Mouse (Mus musculus) forebrain, embryonic 14.5 days (tissue): ENCODE measurements around the gene BC004004. TPM values are rescaled to one million over a fixed set of nuclear protein-coding genes. Genes with fewer than 3 reads are reported as not detected.

Source experiments
- ATAC-seq: fragments of 200-750 bp; cut with Nextera tagmentation; 2 replicates; pipeline ENCODE4 v1.8.0; 2017; ENCODE audit warnings: mild to moderate bottlenecking, moderate library complexity
- DNase-seq: peaks from one replicate; pipeline ENCODE4 v3.0.0-alpha.2; 2015; ENCODE audit warnings: low spot score
- H3K27ac ChIP-seq: fragments of 300-500 bp; sonication (generic); 2 replicates; pipeline ENCODE4 v1.5.1; 2014; ENCODE audit warnings: low read depth, mild to moderate bottlenecking, control low read depth, low read length, moderate library complexity
- H3K27me3 ChIP-seq: fragments of 300-500 bp; sonication (generic); replicated peaks from 2 replicates; pipeline ENCODE4 v1.6.1; 2014; ENCODE audit warnings: low read length, control low read depth, mixed read lengths; ENCODE audit not compliant: control insufficient read depth, insufficient read depth
- H3K36me3 ChIP-seq: fragments of 300-500 bp; sonication (generic); 2 replicates; pipeline ENCODE4 v1.6.1; 2014; ENCODE audit warnings: low read length, control low read depth; ENCODE audit not compliant: control insufficient read depth, insufficient read depth
- H3K4me1 ChIP-seq: fragments of 300-500 bp; sonication (generic); 2 replicates; pipeline ENCODE4 v1.6.1; 2014; ENCODE audit warnings: antibody characterized with exemption, low read length, control low read depth; ENCODE audit not compliant: control insufficient read depth, insufficient read depth
- H3K4me2 ChIP-seq: fragments of 300-500 bp; sonication (generic); 2 replicates; pipeline ENCODE4 v1.6.1; 2014; ENCODE audit warnings: mild to moderate bottlenecking, control low read depth, low read length
- H3K4me3 ChIP-seq: fragments of 300-500 bp; sonication (generic); 2 replicates; pipeline ENCODE4 v1.5.1; 2014; ENCODE audit warnings: low read depth, low read length, control low read depth
- H3K9ac ChIP-seq: fragments of 300-500 bp; sonication (generic); 2 replicates; pipeline ENCODE4 v1.6.1; 2014; ENCODE audit warnings: mild to moderate bottlenecking, low read length, control low read depth, moderate library complexity
- H3K9me3 ChIP-seq: fragments of 300-500 bp; sonication (generic); replicated peaks from 2 replicates; pipeline ENCODE4 v1.6.1; 2016; ENCODE audit warnings: low read length, control low read depth, mixed read lengths; ENCODE audit not compliant: control insufficient read depth
- WGBS: fragments of 180-500 bp; shearing (Covaris S2); extraction: QIAGEN DNeasy Blood & Tissue Kit; methylation state at CpG from one replicate; pipeline ENCODE4 v1.1.7; 2014; 5-methylcytosine and 5-hydroxymethylcytosine counted together
- polyA plus RNA-seq: library from polyadenylated mRNA; unstranded; fragments of >200 nt; fragmentation: Nextera tagmentation; extraction: Ambion mirVana; gene quantifications from 2 replicates; pipeline ENCODE4 v1.2.1, GENCODE M21; 2014

Gene BC004004
- polyA plus RNA-seq: 116 and 123 TPM in 2 replicates

DNA sequence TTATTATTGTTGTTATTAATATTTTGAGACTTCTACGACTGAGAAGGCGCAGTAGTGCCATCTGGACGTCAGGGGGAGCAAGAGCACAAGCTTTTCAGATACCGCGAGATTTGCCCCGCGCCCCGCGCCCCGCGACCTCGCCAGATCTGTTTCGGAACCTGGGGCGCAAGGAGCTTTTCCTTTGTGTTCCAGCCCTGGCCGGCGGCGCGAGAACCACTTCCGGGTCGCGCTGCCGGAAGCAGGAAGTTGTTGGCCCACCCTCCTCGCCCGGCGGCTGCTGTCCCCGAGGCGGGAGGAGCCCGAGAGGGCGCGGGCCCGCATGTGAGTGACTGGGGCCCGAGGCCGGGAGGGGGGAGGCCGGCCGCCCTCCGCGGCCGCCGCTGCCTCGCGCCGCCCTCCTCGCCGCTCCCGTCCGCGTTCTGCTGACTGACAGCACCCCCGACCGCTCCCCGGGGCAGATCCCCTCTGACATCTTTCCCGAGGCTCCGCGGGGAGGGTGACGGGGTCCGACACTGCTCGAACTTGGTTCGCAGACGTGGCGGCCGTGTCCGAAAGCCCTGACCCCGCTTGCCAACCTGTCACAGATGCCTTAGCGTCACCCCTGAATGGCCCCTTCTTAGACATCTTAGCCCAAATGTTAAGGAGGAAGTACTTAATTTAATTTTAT, at the start of gene BC004004:
BC004004 (plus strand) TSS at position 107 of the 667 bp plus-strand sequence.
- H3K9me3 ChIP-seq: no peaks in the 10 kb centered on the region
- peak within 1 kb of the TSS; percentile 80 for H3K4me2 ChIP-seq
- H3K4me3 ChIP-seq: peak within 1 kb of the TSS; percentile 89
- no peaks in the 10 kb centered on the region for H3K36me3 ChIP-seq
- H3K9ac ChIP-seq: peak within 1 kb of the TSS; percentile 92
- under 1% methylated on average over 54 of the region's 63 CpGs for WGBS
- no peaks in the 10 kb centered on the region for H3K27me3 ChIP-seq
- H3K27ac ChIP-seq: peak within 1 kb of the TSS; percentile 85
- ATAC-seq: peak; percentile 92
- H3K4me1 ChIP-seq: peaks cover 18% of the 10 kb centered on the region
- peak; percentile 97 for DNase-seq

DNA sequence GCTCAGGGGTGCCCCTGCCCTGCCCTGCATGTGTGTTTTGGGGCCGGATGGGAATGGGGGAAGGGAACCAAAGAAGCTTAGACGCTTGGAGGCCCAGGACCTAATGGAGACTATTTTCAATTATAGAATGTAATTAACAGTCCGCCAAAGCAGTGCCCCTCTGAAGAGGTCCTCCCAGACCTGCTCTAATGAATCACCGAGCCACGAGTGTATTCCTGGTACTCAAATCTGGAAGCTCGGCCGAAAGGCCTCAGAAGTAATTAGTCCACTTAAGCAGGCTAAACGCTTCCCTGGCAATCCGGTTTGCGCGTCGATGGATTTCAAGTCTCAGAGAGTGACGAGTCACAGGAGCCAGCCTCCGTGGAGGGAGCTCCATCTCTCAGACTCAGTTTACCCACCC, 48.0 kb upstream of the BC004004 start:
- WGBS: 12% methylated on average over 14 of the region's 14 CpGs
- no peak for DNase-seq

DNA sequence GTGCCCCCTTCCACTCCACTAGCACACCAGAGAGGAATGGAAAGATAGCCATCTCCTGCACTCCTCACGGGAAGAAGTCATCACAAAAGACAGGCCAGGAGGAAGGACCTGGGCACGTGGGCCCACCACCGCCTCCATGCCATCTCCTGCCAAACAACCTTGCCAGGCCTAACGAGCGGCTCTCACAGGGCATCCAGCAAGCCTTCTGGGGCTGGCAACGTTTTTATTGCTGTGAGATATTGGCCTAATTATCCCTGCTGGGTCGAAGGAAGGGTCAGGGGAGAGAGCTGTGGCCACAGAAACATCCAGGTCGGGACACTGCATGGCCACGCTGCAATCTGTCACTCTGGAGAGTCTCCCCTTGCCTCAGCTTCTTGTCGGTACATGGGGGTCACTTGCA, 37.5 kb upstream of the BC004004 start:
- Histone ChIP-seq H3K4me1 (no peaks in the 10 kb centered on the region), H3K9me3 (no peaks in the 10 kb centered on the region), H3K4me2 (no peak overlapping the region), H3K4me3 (no peak overlapping the region), H3K27me3 (no peaks in the 10 kb centered on the region), H3K27ac (no peak overlapping the region), H3K36me3 (no peaks in the 10 kb centered on the region), H3K9ac (no peak overlapping the region)
- DNase-seq (no peak), ATAC-seq (no peak)
- 66% methylated on average over 10 of the region's 10 CpGs for WGBS

More for the DNA sequence above, 48.0 kb upstream of the BC004004 start:
- Histone ChIP-seq H3K9me3 (no peaks in the 10 kb centered on the region), H3K4me1 (0 out of 2 replicates have a peak, but pooled peaks cover 5% of the 10 kb centered on the region), H3K4me2 (no peak overlapping the region), H3K4me3 (no peak overlapping the region), H3K27me3 (no peaks in the 10 kb centered on the region), H3K36me3 (no peaks in the 10 kb centered on the region), H3K9ac (no peak overlapping the region), H3K27ac (no peak overlapping the region)
- no peak for ATAC-seq

DNA sequence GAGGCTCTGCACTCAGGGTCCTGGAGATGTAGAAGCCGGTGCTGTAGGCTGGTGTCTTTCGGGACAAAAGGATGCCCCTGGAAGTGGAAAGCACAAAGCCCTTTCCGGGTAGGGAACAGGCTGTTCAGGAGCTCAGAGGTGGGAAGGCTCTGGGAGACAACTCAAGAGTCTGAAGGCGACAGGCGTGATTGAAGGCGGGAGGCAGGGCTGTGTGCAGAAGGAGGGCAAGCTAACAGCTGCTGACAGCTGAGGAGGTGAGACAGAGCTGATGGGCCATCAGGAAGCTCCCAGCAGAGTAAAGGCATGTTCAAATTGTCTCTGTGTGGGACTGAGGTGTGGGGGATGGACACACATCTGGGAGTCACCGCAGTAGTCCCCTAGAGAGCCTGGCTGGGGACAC, 32.5 kb upstream of the BC004004 start:
- no peaks in the 10 kb centered on the region for H3K9me3 ChIP-seq
- ATAC-seq: no peak
- peaks cover 9% of the 10 kb centered on the region; the same call in 1 of the 2 replicates for H3K4me1 ChIP-seq
- H3K27me3 ChIP-seq: 0 out of 2 replicates have a peak, but pooled peaks cover 9% of the 10 kb centered on the region
- DNase-seq: no peak
- H3K4me3 ChIP-seq: no peak overlapping the region
- H3K9ac ChIP-seq: no peak overlapping the region
- no peaks in the 10 kb centered on the region for H3K36me3 ChIP-seq
- 76% methylated on average over 7 of the region's 7 CpGs for WGBS
- no peak overlapping the region for H3K27ac ChIP-seq
- H3K4me2 ChIP-seq: no peak overlapping the region

DNA sequence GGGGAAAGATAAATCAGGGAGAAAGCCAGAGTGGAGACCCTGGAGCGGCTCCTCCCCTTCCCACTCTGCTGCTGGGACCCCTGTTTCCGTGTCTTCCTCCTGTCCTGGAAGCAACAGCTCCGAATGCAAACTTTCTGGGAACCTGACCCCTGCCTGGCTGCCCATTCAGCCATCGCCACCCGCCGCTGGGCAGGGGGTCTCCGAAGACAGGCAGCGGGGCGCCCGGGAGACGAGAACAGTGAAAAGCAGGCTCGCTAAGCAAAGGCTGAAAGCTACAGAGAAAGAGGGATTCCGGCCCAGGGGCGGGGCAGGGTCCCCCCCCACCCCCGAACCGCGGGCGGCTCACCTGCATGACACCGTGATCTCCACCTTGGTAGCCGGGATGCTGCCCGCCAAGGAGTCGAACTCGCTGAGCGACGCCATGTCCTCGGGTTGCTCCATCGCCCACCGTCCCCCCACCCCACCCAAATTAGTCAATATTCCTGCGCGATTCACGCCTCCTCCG, 31.3 kb upstream of the BC004004 start:
- Histone ChIP-seq H3K9ac (peak overlapping the region; percentile 74), H3K9me3 (no peaks in the 10 kb centered on the region), H3K4me1 (peaks cover 9% of the 10 kb centered on the region; the same call in 1 of the 2 replicates), H3K27ac (no peak overlapping the region), H3K4me2 (peak overlapping the region; percentile 99), H3K36me3 (no peaks in the 10 kb centered on the region), H3K27me3 (0 out of 2 replicates have a peak, but pooled peaks cover 9% of the 10 kb centered on the region), H3K4me3 (peak overlapping the region; percentile 58)
- DNase-seq (no peak), ATAC-seq (no peak; the same call in 1 of the 2 replicates)
- 1% methylated on average over 25 of the region's 32 CpGs for WGBS

DNA sequence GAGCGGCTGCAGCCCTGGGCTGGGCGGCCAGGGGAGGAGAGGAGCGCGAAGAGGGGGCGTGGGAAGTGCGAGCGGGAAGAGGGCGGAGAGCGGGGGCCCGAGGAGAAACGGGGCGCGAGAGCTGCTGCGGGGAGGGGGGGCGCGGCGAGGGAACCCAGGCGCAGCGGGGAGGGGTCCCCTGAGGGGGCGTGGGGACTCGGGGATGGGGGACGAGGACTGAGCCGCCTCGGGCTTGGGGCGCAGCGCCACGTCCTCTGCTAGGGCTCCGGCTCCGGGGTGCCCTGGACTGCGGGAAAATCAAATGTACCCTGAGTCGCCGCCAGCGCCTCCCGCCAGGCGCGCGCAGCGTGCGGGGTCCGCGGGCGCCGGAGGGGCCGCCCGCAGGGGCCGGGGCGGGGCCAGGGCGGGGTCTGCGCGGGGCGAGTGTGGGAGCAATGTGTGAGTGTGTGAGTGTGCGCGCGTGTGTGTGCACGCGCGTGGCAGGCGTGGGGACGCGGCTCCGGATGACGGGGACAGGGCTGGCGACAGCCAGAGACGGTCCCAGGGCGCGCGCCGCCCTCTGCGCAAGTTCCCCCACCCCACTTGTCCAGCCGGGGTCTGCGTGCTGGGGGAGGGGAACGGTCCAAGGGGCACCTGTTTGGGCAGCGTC, 30.7 kb upstream of the BC004004 start, which contains the start of gene Cpne5:
Cpne5 (minus strand) TSS at position 396 of the 649 bp plus-strand sequence.
- H3K9me3 ChIP-seq: no peaks in the 10 kb centered on the region
- peak within 1 kb of the TSS; percentile 58 for H3K4me3 ChIP-seq
- H3K27ac ChIP-seq: 0 out of 2 replicates have a peak within 1 kb of the TSS, but pooled peaks have one; percentile 9
- H3K4me2 ChIP-seq: peak within 1 kb of the TSS; percentile 99
- H3K27me3 ChIP-seq: 0 out of 2 replicates have a peak, but pooled peaks cover 9% of the 10 kb centered on the region
- peak; percentile 41 for DNase-seq
- peak within 1 kb of the TSS; percentile 74 for H3K9ac ChIP-seq
- H3K36me3 ChIP-seq: no peaks in the 10 kb centered on the region
- ATAC-seq: peak; percentile 66
- peaks cover 9% of the 10 kb centered on the region; the same call in 1 of the 2 replicates for H3K4me1 ChIP-seq
- WGBS: under 1% methylated on average over 49 of the region's 73 CpGs

DNA sequence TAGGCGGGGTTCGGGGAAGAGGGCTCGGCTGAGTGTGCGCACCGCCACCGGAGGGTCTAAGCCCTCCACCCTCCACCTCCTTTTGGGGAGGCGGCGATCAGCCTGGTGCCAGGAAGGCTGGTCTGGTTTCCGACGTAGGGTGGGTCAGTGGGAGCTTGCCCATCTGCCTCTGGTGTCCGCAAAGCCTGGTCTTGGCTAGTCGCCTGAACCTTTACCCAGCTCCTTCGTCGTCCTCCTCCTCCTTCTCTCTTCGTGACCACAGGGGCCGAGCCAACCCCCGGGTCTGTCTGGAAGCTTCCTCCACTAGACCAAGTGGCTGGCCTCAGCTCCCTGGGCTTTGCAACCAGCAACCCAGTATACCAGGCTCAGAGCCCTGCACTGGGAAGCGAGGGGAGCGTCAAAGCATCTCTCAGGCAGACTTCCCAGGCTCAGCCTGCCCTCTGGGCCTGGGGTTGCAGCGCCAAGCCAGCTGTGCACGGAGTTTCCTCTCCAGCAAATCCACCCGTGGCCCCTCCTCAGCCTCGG, 30.1 kb upstream of the BC004004 start:
- Histone ChIP-seq H3K9ac (peak overlapping the region; percentile 74), H3K4me1 (peaks cover 9% of the 10 kb centered on the region; the same call in 1 of the 2 replicates), H3K27ac (0 out of 2 replicates have a peak overlapping the region, but pooled peaks have one; percentile 9), H3K27me3 (0 out of 2 replicates have a peak, but pooled peaks cover 9% of the 10 kb centered on the region), H3K9me3 (no peaks in the 10 kb centered on the region), H3K4me3 (peak overlapping the region; percentile 58), H3K36me3 (no peaks in the 10 kb centered on the region), H3K4me2 (peak overlapping the region; percentile 99)
- ATAC-seq (peak; percentile 21; the same call in 1 of the 2 replicates), DNase-seq (no peak)
- 4% methylated on average over 23 of the region's 23 CpGs for WGBS

DNA sequence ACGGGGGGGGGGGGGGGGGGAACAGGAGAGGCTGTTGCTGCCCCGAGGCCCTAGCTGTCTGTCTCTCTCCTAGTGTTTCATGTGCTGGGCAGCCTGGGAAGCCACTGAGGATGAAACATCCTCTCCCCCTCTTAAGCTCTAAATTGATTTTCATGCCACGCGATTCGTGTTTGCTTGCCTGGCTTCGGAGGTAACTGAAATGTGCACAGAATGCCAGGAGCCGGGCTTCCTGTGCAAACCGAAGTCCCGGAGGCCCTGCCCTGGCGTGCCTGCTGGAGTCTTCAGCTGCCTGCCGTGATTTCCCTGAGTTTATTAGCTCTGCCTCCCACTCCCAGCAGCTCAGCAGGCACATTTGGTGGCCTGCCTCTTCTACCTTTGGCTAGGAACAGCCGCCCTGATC, 23.7 kb upstream of the BC004004 start:
- no peak overlapping the region for H3K4me2 ChIP-seq
- H3K4me1 ChIP-seq: peaks cover 8% of the 10 kb centered on the region
- no peak overlapping the region for H3K4me3 ChIP-seq
- no peaks in the 10 kb centered on the region for H3K27me3 ChIP-seq
- H3K27ac ChIP-seq: no peak overlapping the region
- WGBS: 48% methylated on average over 11 of the region's 12 CpGs
- H3K9ac ChIP-seq: 0 out of 2 replicates have a peak overlapping the region, but pooled peaks have one; percentile 13
- DNase-seq (peak; percentile 17), ATAC-seq (no peak)
- peaks cover 9% of the 10 kb centered on the region for H3K36me3 ChIP-seq
- no peaks in the 10 kb centered on the region for H3K9me3 ChIP-seq
